Mouse (Mus musculus) adrenal gland, postnatal 10 days (tissue): Measurements from ENCODE around the gene S1pr2. TPM values are rescaled to one million over a fixed set of nuclear protein-coding genes. Genes with fewer than 3 reads are reported as not detected.
"Not testable (repeated sequence)": the region's sequence is repeated elsewhere in the genome, so short reads cannot be mapped to it uniquely, and the experiment has no call there.

Experiments used
- DNase-seq: peaks from one replicate; pipeline ENCODE4 v3.0.0; 2021; ENCODE audit warnings: mixed read lengths
- total RNA-seq, 2 experiments: library from RNA; stranded (reverse); gene quantifications; 2 replicates each; pipeline ENCODE4 v1.2.3; 2021

Gene S1pr2
- total RNA-seq, 2 experiments from 2014 or later: 7.4 to 9.7 TPM

DNA sequence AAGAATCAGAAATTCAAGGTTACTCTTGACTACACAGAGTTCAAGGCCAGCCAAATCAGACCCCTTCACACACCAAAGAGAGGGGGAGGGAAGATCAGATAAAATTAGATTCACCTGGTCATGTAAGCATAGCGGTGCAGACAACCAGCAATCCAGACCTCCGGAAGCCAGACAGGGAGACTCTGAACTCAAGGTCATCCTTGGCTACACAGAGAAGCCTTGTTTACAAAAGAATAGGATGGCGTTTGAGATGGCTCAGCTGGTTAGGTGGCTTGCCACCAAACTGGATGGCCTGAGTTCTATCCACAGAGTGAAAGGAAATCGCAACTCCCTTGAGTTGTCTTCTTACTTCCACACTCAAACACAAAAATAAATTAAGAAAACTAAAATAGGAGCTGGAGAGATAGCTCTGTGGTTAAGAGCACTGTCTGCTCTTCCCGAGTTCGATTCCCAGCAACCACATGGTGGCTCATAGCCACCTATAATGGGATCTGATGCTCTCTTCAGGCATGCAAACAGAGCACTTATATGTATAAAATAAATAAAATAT, 25.1 kb upstream of the S1pr2 start:
- DNase-seq: no peak

DNA sequence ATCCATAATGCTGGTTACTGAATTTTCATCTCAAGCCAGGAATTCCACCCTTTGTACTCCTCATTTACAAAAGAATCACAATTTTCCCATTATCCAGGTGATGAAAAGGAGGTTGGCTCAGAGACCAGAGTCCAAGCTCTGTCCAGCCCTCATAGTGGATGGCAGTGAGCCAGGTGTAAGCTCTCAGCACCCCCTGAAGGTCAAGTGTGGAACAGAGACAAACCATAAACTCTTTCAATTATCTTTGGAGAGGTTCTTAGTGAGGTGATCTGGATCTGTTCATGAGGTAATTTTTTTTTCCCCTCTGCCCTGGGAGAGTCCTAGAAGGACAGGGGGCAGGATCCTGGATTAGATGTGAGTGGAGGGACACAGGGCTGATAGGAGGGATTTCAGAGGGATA, 24.2 kb upstream of the S1pr2 start:
- DNase-seq: no peak

DNA sequence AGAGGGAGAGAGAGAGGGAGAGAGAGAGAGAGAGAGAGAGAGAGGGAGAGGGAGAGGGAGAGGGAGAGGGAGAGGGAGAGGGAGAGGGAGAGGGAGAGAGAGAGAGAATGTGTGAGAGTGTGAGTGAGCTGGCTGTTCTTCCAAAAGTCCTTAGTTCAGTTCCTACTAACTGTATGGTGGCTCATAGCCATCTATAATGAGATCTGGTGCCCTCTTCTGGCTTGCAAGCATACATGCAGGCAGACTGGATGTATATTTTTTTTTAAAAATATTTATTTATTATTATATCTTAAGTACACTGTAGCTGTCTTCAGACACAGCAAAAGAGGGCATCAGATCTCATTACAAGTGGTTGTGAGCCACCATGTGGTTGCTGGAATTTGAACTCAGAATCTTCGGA, 21.8 kb upstream of the S1pr2 start:
- not testable (repeated sequence) for DNase-seq

DNA sequence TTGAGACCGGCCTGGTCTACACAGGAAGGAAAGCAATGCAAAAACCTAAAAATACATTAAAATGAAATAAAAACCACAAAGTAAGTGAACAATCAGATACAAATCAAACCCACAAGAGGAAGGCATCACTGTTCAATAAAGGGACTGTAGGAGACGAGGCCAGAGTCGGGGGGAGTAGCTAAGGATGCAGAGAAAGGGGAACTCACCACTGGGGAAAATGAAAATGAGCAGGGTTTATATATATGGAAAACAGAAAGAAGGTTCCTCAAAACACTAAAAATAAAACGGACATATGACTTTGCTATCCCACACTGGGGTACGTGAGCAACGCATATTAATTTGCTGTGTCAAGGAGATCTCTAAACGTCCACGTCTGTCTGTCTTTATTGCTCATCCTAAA, 20.5 kb upstream of the S1pr2 start:
- no peak for DNase-seq

DNA sequence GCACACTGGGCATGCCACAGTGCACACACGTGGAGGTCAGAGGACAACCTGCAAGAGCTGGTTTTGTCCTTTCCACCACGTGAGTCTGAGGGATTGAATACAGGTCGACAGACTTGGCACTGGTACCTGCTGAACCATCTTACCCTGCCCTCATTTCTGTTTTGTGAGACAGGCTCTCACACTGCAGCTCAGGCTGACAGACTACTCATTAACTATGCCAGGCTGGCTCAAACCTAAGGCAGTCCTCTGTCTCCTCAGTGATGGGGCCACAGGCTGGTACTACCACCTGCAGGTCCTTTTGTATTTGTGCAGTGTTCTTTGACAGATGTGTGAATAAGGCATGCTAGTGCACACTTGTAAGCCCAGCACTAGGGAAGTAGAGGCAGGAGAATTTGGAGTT, 18.5 kb upstream of the S1pr2 start:
- DNase-seq: no peak

DNA sequence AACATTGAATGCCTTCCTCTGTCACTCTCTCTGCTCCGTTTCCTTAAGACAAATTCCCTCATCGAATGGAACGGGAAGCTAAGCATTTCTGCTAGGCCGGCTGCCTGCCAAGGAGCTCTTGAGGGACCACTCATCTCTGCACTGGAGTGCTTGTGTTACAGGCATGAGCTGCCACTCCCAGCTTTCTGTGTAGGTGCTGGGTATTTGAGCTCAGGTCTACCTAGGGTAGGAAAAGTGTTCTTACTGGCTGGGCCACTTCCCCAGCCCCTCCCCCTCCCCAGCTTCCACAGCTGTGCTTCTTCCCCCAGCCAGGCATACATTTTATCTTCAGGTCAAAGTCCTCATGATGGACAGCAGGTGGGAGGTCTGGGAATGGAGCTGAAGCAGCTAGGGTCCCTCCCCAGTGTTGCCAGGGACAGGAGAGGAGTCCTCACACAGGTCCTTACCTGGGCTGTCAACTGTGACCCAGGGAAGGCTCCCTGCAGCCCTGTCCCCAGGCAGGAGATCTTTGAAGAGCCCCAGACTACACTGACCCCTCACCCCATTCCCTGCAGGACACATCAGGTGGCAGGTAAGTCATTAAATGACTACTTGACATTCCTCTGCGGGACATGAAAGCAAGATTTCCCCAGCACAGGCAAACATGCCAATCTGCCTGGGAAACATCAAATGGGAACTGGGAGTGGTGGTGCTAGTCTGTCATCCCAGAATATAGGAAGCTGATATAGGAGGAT, 16.8 kb upstream of the S1pr2 start:
- DNase-seq: no peak

DNA sequence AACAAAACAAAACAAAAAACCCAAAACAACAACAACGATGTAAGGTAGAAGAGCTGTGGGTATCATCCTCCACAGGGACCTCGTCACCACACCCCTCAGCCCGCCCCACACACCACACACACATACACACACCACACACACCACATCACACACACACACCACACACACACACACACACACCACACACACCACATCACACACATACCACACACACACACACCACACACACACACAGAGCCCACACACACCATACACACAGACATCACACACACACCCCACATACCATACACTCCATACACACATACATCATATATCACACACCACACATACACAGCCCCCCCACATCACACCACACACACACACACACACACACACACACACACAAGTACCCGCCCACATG, 15.0 kb upstream of the S1pr2 start:
- DNase-seq: no peak

DNA sequence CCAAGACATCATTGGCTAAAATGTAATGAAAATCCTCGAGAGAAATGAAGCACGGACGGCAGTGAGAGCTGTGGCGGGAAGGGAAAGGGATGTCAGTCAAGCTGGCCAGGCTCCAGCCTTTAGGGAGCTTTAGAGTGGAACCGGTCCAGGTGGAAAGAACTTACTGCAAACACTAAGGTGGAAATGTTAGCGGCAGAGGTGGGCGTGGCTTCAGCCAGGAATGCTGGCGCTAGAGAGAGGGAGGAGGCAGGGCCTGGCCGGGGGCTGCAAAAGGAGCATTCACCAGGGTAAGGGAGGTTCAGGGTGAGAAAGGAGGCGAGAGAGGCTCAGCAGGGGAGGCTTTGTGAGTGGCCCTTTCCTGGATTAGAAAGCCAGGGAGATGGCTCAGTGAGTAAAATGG, 14.3 kb upstream of the S1pr2 start:
- peak; percentile 32 for DNase-seq

DNA sequence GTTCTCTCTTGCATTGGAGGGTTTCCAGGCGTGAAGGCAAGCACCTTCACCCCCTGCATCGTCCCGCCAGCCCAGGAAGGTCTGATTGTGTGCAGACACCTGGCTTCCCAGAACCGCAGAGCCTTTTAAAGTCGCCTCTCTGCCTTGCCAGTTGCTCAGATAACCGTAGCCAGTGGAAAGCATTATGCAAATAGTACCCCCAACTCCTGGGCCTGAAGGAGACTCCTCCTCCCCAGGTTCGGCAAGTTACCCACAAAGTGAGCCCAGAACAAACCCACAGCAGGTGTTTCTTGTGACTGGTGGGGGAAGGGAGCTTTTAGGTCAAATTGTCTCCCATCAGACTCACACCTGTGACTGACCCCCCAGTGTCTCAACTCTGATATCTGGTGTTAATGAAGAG, 11.4 kb upstream of the S1pr2 start:
- no peak for DNase-seq

DNA sequence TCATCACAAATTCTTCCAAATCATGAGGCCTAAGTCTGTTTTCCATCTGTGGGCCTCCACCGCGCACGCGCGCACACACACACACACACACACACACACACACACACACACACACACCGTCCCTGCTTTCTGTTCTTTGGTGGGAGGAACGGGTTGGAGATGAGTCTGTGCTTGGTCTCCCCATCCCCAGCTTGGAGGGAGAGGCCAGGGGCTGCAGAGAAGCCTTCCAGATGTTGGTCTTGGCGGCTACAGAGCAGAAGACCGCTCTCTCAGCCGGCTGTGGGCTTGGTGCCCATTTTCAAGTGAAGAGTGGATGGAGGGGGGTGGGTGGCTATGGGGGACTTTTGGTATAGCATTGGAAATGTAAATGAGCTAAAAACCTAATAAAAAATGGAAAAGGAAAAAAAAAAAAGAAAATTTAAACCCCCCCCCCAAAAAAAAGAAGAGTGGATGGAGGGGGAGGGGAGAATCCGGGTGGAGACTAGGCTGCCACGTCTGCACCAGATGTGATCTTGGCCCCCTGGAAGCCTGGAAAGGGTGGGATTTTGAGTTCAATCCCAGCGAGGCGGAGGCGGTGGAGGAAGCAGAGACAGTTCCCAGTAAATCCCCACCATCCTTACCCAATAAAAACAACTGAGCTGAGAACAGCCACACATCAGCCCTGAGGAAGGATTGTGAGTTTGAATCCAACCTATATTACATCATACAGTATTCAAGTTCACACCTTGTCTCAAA, 10.5 kb upstream of the S1pr2 start:
- DNase-seq: no peak

DNA sequence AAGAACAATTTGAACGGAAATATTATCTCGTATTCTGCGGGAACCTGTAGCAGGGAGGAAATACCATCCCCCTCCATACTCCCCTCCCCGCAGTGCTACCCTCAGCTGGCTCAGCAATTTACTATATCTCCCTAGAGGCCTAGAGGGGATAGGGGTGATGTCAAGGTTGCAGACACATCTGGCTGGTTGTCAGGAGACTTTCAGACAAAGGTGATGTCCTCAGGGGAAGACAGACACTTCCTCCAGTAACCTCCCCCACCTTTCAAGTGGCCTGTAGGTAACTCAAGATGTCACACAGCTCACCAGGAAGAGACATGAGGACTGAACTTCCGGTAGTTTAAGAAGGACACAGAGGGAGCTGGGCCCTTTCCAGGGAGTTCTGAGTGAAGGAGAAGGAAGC, 6.6 kb upstream of the S1pr2 start:
- DNase-seq: no peak

DNA sequence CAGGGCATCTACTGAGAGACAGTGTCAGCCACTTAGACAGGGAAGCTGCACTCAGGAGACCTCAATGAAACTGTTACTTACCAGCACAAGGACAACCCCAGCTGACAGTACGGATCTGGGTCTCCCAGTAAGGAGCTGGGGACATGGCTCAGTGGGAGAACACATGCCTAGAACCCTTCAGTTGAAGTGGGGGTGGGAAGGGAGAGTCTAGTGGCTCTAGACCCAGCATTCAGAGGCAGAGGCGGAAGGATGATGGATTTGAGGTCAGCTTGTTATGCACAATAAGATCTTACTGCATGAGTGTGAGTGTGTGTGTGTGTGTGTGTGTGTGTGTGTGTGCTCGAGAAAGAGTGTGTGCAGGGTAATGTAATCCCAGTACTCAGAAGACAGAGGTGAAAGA, 5.6 kb upstream of the S1pr2 start:
- DNase-seq: no peak

DNA sequence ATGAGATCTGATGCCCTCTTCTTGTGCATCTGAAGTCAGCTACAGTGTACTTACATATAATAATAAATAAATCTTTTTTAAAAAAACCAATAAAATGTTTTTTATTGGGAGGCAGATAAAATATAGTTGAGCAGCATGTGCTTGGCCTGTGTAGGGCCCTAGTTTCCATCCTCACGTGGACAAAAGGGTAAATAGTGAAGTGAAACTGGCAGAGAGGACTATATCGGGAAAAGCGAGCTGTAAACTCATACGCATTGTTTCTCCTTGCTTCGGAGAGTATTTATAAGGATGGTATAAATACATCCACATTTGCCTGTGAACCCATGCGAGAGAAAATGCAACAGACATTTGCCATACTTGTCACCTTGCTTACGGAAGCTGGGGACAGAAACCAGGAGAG, 3.2 kb upstream of the S1pr2 start:
- no peak for DNase-seq

DNA sequence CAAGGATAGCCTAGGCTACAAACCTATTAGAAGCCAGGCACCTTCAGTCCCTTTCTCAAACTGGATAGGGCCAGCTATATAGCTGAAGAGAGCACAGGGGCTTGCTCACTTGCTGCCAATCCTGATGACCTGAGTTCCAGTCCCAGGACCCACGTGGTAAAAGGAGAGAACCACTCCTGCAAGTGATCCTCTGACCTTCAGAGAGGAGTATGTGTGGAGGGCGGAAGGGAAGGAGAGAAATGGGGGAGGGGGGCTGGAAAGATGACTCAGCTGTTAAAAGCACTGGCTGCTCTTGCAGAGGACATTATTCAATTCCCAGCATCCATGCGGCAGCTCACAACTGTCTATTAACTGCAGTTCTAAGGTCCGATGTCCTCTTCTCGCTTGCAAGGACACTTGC, 2.6 kb upstream of the S1pr2 start:
- DNase-seq: no peak

DNA sequence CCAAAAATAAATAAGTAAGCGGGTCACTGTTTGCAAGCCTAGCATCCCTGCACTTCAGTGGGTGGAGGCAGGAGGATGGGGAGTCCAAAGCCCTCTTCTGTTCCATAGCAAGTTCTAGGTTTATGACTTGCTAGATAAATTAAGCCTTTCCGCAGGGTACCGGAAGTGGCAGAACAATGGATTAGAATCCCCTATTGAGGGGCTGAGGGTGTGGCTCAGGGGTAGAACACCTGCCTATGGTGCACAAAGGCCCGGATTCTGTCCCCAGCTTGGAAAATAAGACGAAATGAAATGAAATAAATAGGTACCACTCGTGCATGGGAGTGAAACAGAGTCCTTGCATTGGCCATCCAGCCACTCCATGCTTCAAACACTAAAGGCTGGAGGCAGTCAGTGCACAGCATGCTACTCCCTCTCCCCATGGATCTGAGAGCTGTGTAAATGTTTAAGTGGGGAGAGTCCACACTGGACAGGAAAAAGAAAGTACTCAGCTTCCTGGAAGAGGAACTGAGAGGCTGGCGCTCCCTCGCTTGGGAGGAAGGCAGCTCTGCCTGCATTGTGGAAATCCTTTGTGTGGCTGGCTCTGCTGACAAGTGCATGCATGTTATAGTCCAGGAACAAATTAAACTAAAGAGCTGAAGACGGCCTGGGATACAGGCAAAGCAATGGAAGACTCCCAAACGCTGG, 2.0 kb upstream of the S1pr2 start:
- no peak for DNase-seq

DNA sequence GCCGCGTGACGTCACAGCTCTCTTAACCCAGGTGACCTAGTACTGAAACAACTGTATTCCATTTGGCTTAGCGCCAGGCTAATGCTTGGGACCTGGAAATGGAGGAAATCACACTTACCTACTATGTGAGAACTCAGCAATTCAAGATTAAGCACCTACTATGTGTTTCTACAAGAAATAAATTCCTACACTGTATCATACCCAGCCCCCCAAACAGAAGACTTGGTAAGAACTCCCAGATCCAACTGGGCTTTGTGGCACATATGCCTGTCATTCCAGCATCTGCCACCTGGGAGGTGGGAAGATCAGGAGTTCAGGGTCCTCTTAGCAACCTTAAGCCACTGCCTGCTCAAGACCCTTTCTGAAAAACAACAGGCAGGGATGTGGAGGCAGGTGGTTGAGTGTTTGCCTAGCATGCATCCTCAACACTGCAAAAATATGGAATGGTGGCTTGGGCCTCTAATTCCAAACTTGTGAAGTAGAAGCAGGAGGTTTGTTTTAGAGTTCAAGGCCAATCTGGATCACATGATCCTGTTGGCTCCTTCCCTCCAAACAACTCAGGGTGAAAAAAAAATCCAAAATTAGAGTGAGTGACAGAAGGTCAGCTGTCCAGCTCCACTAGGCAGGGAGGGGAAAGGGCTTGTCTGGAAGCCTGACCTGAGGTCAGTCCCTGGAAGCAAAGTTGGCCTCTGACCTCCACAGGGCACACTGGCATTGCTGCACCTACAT, 544 bp upstream of the S1pr2 start:
- DNase-seq: no peak

DNA sequence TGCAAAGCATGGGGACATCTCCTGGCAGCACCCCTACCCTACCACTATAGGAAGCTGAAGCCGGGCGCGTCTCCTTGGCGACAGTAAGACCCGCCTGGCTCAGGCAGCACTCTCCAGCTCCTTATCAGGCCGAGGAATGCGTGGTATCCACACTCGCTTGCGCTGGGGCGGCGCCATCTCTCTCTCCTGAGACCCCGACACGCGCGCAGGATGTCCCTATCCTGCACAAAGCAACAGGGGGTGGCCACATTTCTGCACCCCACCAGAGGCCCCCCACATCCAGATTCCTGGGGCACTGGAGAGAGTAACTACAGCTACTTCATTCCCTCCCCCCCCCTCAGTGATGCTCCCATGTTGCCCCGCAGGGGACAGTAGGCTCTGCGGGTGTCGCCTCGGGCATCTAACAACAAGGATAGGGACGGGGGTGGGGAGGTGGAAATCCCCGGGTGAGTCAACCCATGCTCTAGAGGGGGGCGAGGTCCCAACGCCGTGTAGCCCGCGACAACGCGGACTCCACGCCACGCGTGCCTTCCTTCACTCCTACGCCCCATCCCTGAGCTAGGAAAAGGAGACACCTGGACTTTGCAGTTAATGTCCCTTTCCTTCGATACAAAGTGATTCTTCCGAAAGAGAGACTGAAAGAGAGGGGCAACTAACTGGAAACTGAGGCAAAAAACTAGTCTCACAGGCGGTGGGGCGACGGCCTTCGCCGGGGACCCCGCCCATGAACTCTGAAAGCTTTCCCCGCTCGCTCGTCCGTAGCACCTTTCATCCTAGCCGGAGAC, 958 bp downstream of the S1pr2 start:
- DNase-seq: peak; percentile 65

DNA sequence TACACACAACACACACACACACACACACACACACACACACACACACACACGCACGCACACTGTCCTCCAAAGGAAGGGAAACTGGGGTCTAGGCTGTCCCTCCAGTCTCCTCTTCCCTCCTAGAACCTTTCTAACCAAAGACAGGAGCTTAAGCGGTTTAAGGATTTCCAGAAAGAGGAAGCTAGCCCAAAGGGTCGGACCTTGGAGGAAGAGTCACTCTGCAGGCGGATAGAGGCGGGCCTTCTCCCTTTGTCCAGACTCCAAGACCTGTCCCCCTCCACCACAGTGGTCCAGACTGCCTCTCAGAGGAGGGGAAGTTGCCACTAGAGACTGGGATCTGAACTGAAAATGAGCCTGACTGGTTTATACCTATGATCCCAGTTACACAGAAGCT, 2.9 kb downstream of the S1pr2 start:
- DNase-seq: no peak

DNA sequence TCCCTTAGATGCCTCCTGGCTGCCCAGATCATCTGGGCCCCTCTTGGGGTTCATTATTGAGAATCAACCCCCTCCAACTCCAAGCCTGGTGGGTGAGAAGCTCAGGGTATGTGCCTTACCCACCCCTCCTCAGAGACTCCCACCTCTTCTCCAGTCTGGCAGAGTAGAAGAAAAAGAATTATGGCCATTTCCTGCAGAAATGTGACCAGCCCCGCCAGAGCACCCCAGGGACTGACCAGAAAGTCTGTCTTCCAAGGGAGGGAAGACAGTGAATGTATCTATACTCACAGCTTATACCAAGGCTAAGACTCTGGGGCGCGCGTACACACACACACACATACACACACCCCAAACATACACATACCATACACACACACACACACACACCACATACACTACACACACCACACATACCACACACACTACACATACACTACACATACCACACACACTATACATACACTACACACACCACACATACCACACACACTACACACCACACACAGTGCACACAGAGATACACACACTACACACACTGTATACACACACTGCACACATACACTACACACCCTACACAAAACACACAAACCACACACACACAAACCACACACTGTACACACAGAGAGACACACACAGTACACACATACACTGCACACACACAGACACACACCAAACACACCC, 3.4 kb downstream of the S1pr2 start:
- DNase-seq: no peak

DNA sequence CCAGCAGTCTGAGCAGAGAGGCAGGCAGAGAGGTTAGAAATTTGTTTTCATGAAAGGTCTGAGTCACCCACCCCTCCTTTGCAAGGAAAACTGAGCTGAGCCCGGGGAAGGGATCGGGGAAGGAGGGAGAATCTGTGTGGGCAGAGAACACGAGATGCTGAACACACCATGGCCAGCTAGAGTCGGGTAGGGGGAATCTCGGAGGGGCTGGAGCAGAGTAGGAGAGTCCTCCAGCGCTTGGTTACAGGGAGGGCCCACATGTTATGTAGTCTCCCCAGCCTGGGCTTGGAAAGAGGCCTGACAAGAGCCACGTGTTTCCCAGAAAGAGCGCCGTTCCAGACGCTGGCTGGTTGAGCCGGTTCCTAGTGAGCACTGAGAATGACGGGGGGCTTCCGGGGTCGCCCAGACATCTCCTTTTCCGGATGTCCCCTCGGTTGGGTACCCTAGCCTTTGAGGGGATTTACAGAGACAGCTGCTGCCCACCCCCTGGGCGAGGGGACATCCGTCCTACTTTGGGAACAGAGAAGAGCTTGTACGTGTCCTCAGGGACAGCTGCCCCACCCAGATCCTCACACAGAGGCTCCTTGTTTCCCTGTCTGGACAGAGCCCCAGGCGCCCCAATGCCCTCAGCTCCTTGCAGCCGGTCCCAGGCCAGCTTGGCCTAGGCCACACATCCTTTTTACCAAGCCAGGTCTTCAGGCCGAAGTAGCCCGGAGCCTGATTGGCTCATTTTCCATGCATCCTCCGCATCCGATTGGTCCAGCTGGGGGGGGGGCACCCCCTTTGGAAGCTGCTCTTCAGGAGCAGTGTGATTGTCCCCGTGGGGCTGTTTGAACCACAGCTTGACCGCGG, 4.2 kb downstream of the S1pr2 start:
- DNase-seq: peak; percentile 49
